Mouse (Mus musculus) 3T3-L1 (cell line): ENCODE data around the gene Lmx1b.

Experiments used
- DNase-seq: peaks from one replicate; pipeline ENCODE4 v3.0.0-alpha.2; 2015; ENCODE audit warnings: low read depth, low spot score

The Lmx1b gene

GRCm38 (mm10) chr2:33582457-33583060 is 57.8 kb downstream of the Lmx1b start:
- DNase-seq = no peak

GRCm38 (mm10) chr2:33581866-33582265 is 58.4 kb downstream of the Lmx1b start:
- no peak for DNase-seq

- no peak for DNase-seq
Measured at GRCm38 (mm10) chr2:33581449-33581777, 58.9 kb downstream of the Lmx1b start.

GRCm38 (mm10) chr2:33580697-33581448 is 59.4 kb downstream of the Lmx1b start:
- no peak for DNase-seq

- DNase-seq = no peak
Measured at GRCm38 (mm10) chr2:33575406-33575805, 64.9 kb downstream of the Lmx1b start.

- DNase-seq = no peak
Measured at GRCm38 (mm10) chr2:33573075-33573474, 67.2 kb downstream of the Lmx1b start.

GRCm38 (mm10) chr2:33571219-33571824 is 69.0 kb downstream of the Lmx1b start:
- no peak for DNase-seq

GRCm38 (mm10) chr2:33569698-33570097 is 70.6 kb downstream of the Lmx1b start:
- no peak for DNase-seq

GRCm38 (mm10) chr2:33569240-33569639 is 71.1 kb downstream of the Lmx1b start:
- DNase-seq = no peak

- DNase-seq = no peak
Measured at GRCm38 (mm10) chr2:33565886-33566285, 74.4 kb downstream of the Lmx1b start.

GRCm38 (mm10) chr2:33564748-33565147 is 75.6 kb downstream of the Lmx1b start:
- DNase-seq = no peak

- DNase-seq = peak; percentile 43
Measured at GRCm38 (mm10) chr2:33559752-33560151, 80.6 kb downstream of the Lmx1b start.

- DNase-seq = no peak
Measured at GRCm38 (mm10) chr2:33559334-33559733, 81.0 kb downstream of the Lmx1b start.

GRCm38 (mm10) chr2:33558233-33558632 is 82.1 kb downstream of the Lmx1b start:
- peak; percentile 88 for DNase-seq

- DNase-seq = peak; percentile 85
Measured at GRCm38 (mm10) chr2:33555573-33555972, 84.7 kb downstream of the Lmx1b start.

GRCm38 (mm10) chr2:33552672-33553071 is 87.6 kb downstream of the Lmx1b start:
- peak; percentile 35 for DNase-seq

- no peak for DNase-seq
Measured at GRCm38 (mm10) chr2:33547595-33547994, 92.7 kb downstream of the Lmx1b start.

GRCm38 (mm10) chr2:33546879-33547278 is 93.4 kb downstream of the Lmx1b start:
- peak; percentile 96 for DNase-seq

- DNase-seq = no peak
Measured at GRCm38 (mm10) chr2:33546051-33546450, 94.3 kb downstream of the Lmx1b start.

- DNase-seq = no peak
Measured at GRCm38 (mm10) chr2:33544781-33545566, 95.3 kb downstream of the Lmx1b start.

- no peak for DNase-seq
Measured at GRCm38 (mm10) chr2:33544203-33544762, 96.0 kb downstream of the Lmx1b start.
